Mouse (Mus musculus): ENCODE measurements around the gene Rsu1. TPM values are rescaled to one million over a fixed set of nuclear protein-coding genes. Genes with fewer than 3 reads are reported as not detected.

Gene Rsu1
- polyA plus RNA-seq, 1 experiment from 2014 or later = 54.0 TPM

GRCm38 (mm10) chr2:13233254-13233835 is 37.9 kb downstream of the Rsu1 start:
- Histone ChIP-seq H3K9me3 (replicated peaks; ENCODE audit: control insufficient read depth, low read length) (no peaks in the 10 kb centered on the region), H3K4me3 (ENCODE audit: low read depth, low read length) (no peak overlapping the region), H3K27ac (ENCODE audit: low read length) (no peak overlapping the region), H3K4me1 (ENCODE audit: control insufficient read depth, low read depth, low read length) (no peaks in the 10 kb centered on the region), H3K4me2 (ENCODE audit: low read depth, low read length) (no peak overlapping the region), H3K9ac (ENCODE audit: low read depth, low read length) (no peak overlapping the region), H3K27me3 (ENCODE audit: control insufficient read depth, insufficient read depth, low read depth, low read length) (no peaks in the 10 kb centered on the region), H3K36me3 (ENCODE audit: control insufficient read depth, insufficient read depth) (no peaks in the 10 kb centered on the region)
- WGBS (ENCODE audit: insufficient replicate concordance) = 43% methylated on average over 12 of the region's 12 CpGs
- no peak for ATAC-seq (ENCODE audit: low read depth)

- WGBS (ENCODE audit: insufficient replicate concordance) = 88% methylated on average over 6 of the region's 6 CpGs
- H3K4me1 ChIP-seq (ENCODE audit: control insufficient read depth, low read depth, low read length) = no peaks in the 10 kb centered on the region
- H3K27me3 ChIP-seq (ENCODE audit: control insufficient read depth, insufficient read depth, low read depth, low read length) = no peaks in the 10 kb centered on the region
- H3K4me3 ChIP-seq (ENCODE audit: low read depth, low read length) = no peak overlapping the region
- H3K9me3 ChIP-seq (replicated peaks; ENCODE audit: control insufficient read depth, low read length) = no peaks in the 10 kb centered on the region
- ATAC-seq (ENCODE audit: low read depth) = no peak
- no peak overlapping the region for H3K27ac ChIP-seq (ENCODE audit: low read length)
- H3K4me2 ChIP-seq (ENCODE audit: low read depth, low read length) = no peak overlapping the region
- H3K36me3 ChIP-seq (ENCODE audit: control insufficient read depth, insufficient read depth) = no peaks in the 10 kb centered on the region
- no peak overlapping the region for H3K9ac ChIP-seq (ENCODE audit: low read depth, low read length)
Measured at GRCm38 (mm10) chr2:13232305-13232704, 38.9 kb downstream of the Rsu1 start.

GRCm38 (mm10) chr2:13229686-13230085 is 41.5 kb downstream of the Rsu1 start:
- H3K27ac ChIP-seq (ENCODE audit: low read length) = no peak overlapping the region
- ATAC-seq (ENCODE audit: low read depth) = no peak
- 64% methylated on average over 3 of the region's 3 CpGs for WGBS (ENCODE audit: insufficient replicate concordance)

GRCm38 (mm10) chr2:13226031-13226430 is 45.2 kb downstream of the Rsu1 start:
- H3K4me2 ChIP-seq (ENCODE audit: low read depth, low read length) = no peak overlapping the region
- WGBS (ENCODE audit: insufficient replicate concordance) = 38% methylated on average over 4 of the region's 4 CpGs
- no peak overlapping the region for H3K27ac ChIP-seq (ENCODE audit: low read length)
- H3K9me3 ChIP-seq (replicated peaks; ENCODE audit: control insufficient read depth, low read length) = no peaks in the 10 kb centered on the region
- no peak for ATAC-seq (ENCODE audit: low read depth)
- no peaks in the 10 kb centered on the region for H3K27me3 ChIP-seq (ENCODE audit: control insufficient read depth, insufficient read depth, low read depth, low read length)
- H3K4me3 ChIP-seq (ENCODE audit: low read depth, low read length) = no peak overlapping the region
- no peaks in the 10 kb centered on the region for H3K4me1 ChIP-seq (ENCODE audit: control insufficient read depth, low read depth, low read length)
- H3K36me3 ChIP-seq (ENCODE audit: control insufficient read depth, insufficient read depth) = no peaks in the 10 kb centered on the region
- H3K9ac ChIP-seq (ENCODE audit: low read depth, low read length) = no peak overlapping the region

More at GRCm38 (mm10) chr2:13229686-13230085, 41.5 kb downstream of the Rsu1 start:
- Histone ChIP-seq H3K9me3 (replicated peaks; ENCODE audit: control insufficient read depth, low read length) (no peaks in the 10 kb centered on the region), H3K27me3 (ENCODE audit: control insufficient read depth, insufficient read depth, low read depth, low read length) (no peaks in the 10 kb centered on the region), H3K4me3 (ENCODE audit: low read depth, low read length) (no peak overlapping the region), H3K36me3 (ENCODE audit: control insufficient read depth, insufficient read depth) (no peaks in the 10 kb centered on the region), H3K4me1 (ENCODE audit: control insufficient read depth, low read depth, low read length) (no peaks in the 10 kb centered on the region), H3K9ac (ENCODE audit: low read depth, low read length) (no peak overlapping the region), H3K4me2 (ENCODE audit: low read depth, low read length) (no peak overlapping the region)

GRCm38 (mm10) chr2:13224546-13224945 is 46.7 kb downstream of the Rsu1 start:
- Histone ChIP-seq H3K4me3 (ENCODE audit: low read depth, low read length) (no peak overlapping the region), H3K4me1 (ENCODE audit: control insufficient read depth, low read depth, low read length) (no peaks in the 10 kb centered on the region), H3K9ac (ENCODE audit: low read depth, low read length) (no peak overlapping the region), H3K27ac (ENCODE audit: low read length) (no peak overlapping the region), H3K9me3 (replicated peaks; ENCODE audit: control insufficient read depth, low read length) (no peaks in the 10 kb centered on the region), H3K27me3 (ENCODE audit: control insufficient read depth, insufficient read depth, low read depth, low read length) (no peaks in the 10 kb centered on the region), H3K36me3 (ENCODE audit: control insufficient read depth, insufficient read depth) (no peaks in the 10 kb centered on the region), H3K4me2 (ENCODE audit: low read depth, low read length) (no peak overlapping the region)
- no peak for ATAC-seq (ENCODE audit: low read depth)
- WGBS (ENCODE audit: insufficient replicate concordance) = 47% methylated on average over 3 of the region's 3 CpGs

- no peaks in the 10 kb centered on the region for H3K27me3 ChIP-seq (ENCODE audit: control insufficient read depth, insufficient read depth, low read depth, low read length)
- H3K36me3 ChIP-seq (ENCODE audit: control insufficient read depth, insufficient read depth) = no peaks in the 10 kb centered on the region
- H3K27ac ChIP-seq (ENCODE audit: low read length) = no peak overlapping the region
- no peaks in the 10 kb centered on the region for H3K4me1 ChIP-seq (ENCODE audit: control insufficient read depth, low read depth, low read length)
- 70% methylated on average over 4 of the region's 4 CpGs for WGBS (ENCODE audit: insufficient replicate concordance)
- H3K9me3 ChIP-seq (replicated peaks; ENCODE audit: control insufficient read depth, low read length) = no peaks in the 10 kb centered on the region
- H3K9ac ChIP-seq (ENCODE audit: low read depth, low read length) = no peak overlapping the region
- H3K4me3 ChIP-seq (ENCODE audit: low read depth, low read length) = no peak overlapping the region
- no peak for ATAC-seq (ENCODE audit: low read depth)
- H3K4me2 ChIP-seq (ENCODE audit: low read depth, low read length) = no peak overlapping the region
Measured at GRCm38 (mm10) chr2:13223451-13223850, 47.8 kb downstream of the Rsu1 start.

GRCm38 (mm10) chr2:13220141-13220540 is 51.1 kb downstream of the Rsu1 start:
- no peaks in the 10 kb centered on the region for H3K4me1 ChIP-seq (ENCODE audit: control insufficient read depth, low read depth, low read length)
- ATAC-seq (ENCODE audit: low read depth) = no peak
- WGBS (ENCODE audit: insufficient replicate concordance) = 32% methylated on average over 2 of the region's 2 CpGs
- H3K4me2 ChIP-seq (ENCODE audit: low read depth, low read length) = no peak overlapping the region
- H3K4me3 ChIP-seq (ENCODE audit: low read depth, low read length) = no peak overlapping the region
- no peaks in the 10 kb centered on the region for H3K36me3 ChIP-seq (ENCODE audit: control insufficient read depth, insufficient read depth)
- no peak overlapping the region for H3K27ac ChIP-seq (ENCODE audit: low read length)
- no peaks in the 10 kb centered on the region for H3K27me3 ChIP-seq (ENCODE audit: control insufficient read depth, insufficient read depth, low read depth, low read length)
- H3K9me3 ChIP-seq (replicated peaks; ENCODE audit: control insufficient read depth, low read length) = no peaks in the 10 kb centered on the region
- H3K9ac ChIP-seq (ENCODE audit: low read depth, low read length) = no peak overlapping the region

GRCm38 (mm10) chr2:13218112-13218511 is 53.1 kb downstream of the Rsu1 start:
- Histone ChIP-seq H3K27ac (ENCODE audit: low read length) (no peak overlapping the region), H3K4me3 (ENCODE audit: low read depth, low read length) (no peak overlapping the region), H3K27me3 (ENCODE audit: control insufficient read depth, insufficient read depth, low read depth, low read length) (no peaks in the 10 kb centered on the region), H3K9me3 (replicated peaks; ENCODE audit: control insufficient read depth, low read length) (no peaks in the 10 kb centered on the region), H3K4me2 (ENCODE audit: low read depth, low read length) (no peak overlapping the region), H3K9ac (ENCODE audit: low read depth, low read length) (no peak overlapping the region), H3K36me3 (ENCODE audit: control insufficient read depth, insufficient read depth) (no peaks in the 10 kb centered on the region), H3K4me1 (ENCODE audit: control insufficient read depth, low read depth, low read length) (no peaks in the 10 kb centered on the region)
- WGBS (ENCODE audit: insufficient replicate concordance) = 67% methylated on average over 6 of the region's 6 CpGs
- no peak for ATAC-seq (ENCODE audit: low read depth)

- Histone ChIP-seq H3K4me1 (ENCODE audit: control insufficient read depth, low read depth, low read length) (no peaks in the 10 kb centered on the region), H3K27me3 (ENCODE audit: control insufficient read depth, insufficient read depth, low read depth, low read length) (no peaks in the 10 kb centered on the region), H3K27ac (ENCODE audit: low read length) (no peak overlapping the region), H3K4me3 (ENCODE audit: low read depth, low read length) (no peak overlapping the region), H3K9me3 (replicated peaks; ENCODE audit: control insufficient read depth, low read length) (no peaks in the 10 kb centered on the region), H3K4me2 (ENCODE audit: low read depth, low read length) (no peak overlapping the region), H3K9ac (ENCODE audit: low read depth, low read length) (no peak overlapping the region), H3K36me3 (ENCODE audit: control insufficient read depth, insufficient read depth) (no peaks in the 10 kb centered on the region)
- 78% methylated on average over 2 of the region's 2 CpGs for WGBS (ENCODE audit: insufficient replicate concordance)
- no peak for ATAC-seq (ENCODE audit: low read depth)
Measured at GRCm38 (mm10) chr2:13206825-13207224, 64.4 kb downstream of the Rsu1 start.

Data from liver, embryonic 16.5 days (tissue).